Mouse (Mus musculus) heart, postnatal 0 days (tissue): ENCODE results near the gene Zfp185.

ENCODE experiments used
- CTCF ChIP-seq: IDR thresholded peaks from 2 replicates; pipeline ENCODE4 v1.5.1; 2016; ENCODE audit warnings: antibody characterized with exemption, control low read depth, low read depth
- EP300 ChIP-seq: IDR thresholded peaks from 2 replicates; pipeline ENCODE4 v1.6.1; 2016; ENCODE audit warnings: antibody characterized with exemption, low read depth

DNA sequence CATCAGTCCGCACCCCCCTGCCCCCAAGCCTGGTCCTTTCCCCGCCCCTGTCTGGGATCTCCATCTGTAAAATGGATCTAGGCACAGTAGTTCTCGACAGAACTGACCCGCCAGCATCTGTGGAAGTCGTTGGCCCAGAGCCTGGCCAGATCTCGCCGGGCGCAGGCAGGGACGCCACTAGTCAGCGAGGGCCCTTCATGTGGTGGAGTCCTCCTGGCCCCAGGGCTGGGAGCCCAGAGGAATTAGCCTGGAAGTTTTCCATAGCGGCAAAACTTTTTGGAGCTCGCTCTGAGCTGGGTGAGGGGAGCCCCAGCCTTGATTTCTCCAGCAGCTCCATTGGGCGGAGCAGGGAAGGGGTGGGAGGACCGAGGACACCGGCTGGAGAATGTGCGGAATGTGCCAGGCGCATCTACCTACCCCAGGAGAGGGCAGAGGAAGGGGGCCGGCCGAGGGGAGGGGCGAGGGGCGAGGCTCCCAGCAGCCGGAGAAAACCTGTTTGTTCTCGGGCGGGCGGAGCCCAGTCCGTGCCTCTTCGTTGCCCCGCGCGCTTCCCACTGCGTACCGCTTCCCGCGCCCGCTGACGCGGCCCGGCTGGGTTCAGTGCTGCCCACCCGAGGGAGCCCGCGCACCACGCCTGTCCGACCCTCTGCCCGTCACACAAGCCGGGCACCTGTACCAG, at the start of gene Zfp185:
- TF ChIP-seq CTCF: no peak
- TF ChIP-seq EP300: no peak
